Mouse (Mus musculus) bone marrow macrophage, adult 2 months (primary cell): ENCODE data around the gene Arhgap21.

Experiments used
- CTCF ChIP-seq: IDR thresholded peaks from 2 replicates; pipeline ENCODE4 v1.5.1; 2012; ENCODE audit warnings: low read depth, mild to moderate bottlenecking, low read length, moderate library complexity
- POLR2A ChIP-seq: IDR thresholded peaks from 2 replicates; pipeline ENCODE4 v1.6.1; 2012; ENCODE audit warnings: mild to moderate bottlenecking, low read depth, low read length, borderline replicate concordance

DNA sequence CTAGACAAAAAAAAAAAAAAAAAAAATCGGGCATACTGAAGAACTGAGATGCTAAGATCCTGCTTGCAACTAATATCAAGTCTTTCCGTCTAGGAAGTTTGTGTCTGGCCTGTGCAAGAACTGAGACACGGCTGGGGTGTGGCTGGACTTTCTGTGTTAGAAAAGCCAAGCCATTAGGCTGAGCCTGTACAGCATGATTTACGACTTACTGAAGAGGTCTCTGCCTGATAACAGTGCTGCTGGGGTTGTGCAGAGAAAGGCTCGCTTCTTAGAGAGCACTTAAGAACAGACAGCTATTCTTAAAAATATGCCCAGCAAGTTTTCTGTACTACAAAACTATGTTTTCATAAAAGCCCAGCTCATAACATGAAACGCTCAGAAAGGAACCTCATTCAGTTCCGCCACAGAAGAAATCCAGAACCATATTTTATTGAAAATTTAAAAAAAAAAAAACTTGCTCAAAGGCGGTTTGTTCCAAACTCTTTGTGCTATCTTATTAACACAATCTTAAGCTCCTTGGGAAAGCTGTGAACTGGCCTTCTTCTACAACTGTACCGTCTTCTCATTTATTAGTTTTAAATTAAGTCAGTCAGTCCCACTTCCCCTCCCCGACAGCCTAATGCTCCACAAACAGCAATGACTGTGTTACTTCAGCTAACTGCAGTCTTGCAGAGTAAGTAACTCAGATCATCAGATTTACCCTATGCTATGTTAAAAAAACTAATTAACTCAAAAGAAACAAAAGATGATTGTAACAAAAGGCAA, 26.1 kb downstream of the Arhgap21 start:
- TF ChIP-seq CTCF, result no peak
- TF ChIP-seq POLR2A, result no peak
